Mouse (Mus musculus): Measurements from ENCODE around the gene Gm28053. TPM values are rescaled to one million over a fixed set of nuclear protein-coding genes. Genes with fewer than 3 reads are reported as not detected.

Gene Gm28053
- polyA plus RNA-seq, 1 experiment from 2014 or later = 0.94 TPM

Other genes with a start within 250 kb of the Gm28053 start
- 9.2 and 9.3 TPM in 2 replicates for gene Atp6v0e2, start 181.0 kb upstream of the Gm28053 start, polyA plus RNA-seq (2015; fragmentation: Nextera tagmentation; extraction: Ambion mirVana)
- gene Lrrc61, start 163.8 kb upstream of the Gm28053 start, polyA plus RNA-seq (2015; fragmentation: Nextera tagmentation; extraction: Ambion mirVana) = 6.9 and 11.6 TPM in 2 replicates
- gene Rarres2, start 145.8 kb upstream of the Gm28053 start, polyA plus RNA-seq (2015; fragmentation: Nextera tagmentation; extraction: Ambion mirVana) = 10.3 and 10.9 TPM in 2 replicates
- not detected in 2 replicates for gene Gm45021, start 129.0 kb upstream of the Gm28053 start, polyA plus RNA-seq (2015; fragmentation: Nextera tagmentation; extraction: Ambion mirVana)
- gene Repin1, start 124.7 kb upstream of the Gm28053 start, polyA plus RNA-seq (2015; fragmentation: Nextera tagmentation; extraction: Ambion mirVana) = 30.7 and 34.1 TPM in 2 replicates
- 0.73 TPM in 1 of 2 replicates, not detected in the other for gene Gm44965, start 124.7 kb upstream of the Gm28053 start, polyA plus RNA-seq (2015; fragmentation: Nextera tagmentation; extraction: Ambion mirVana)
- gene Zfp775, start 116.5 kb upstream of the Gm28053 start, polyA plus RNA-seq (2015; fragmentation: Nextera tagmentation; extraction: Ambion mirVana) = 7.2 and 7.7 TPM in 2 replicates
- gene AI854703, start 91.8 kb upstream of the Gm28053 start, polyA plus RNA-seq (2015; fragmentation: Nextera tagmentation; extraction: Ambion mirVana) = 0.75 and 0.89 TPM in 2 replicates
- 0.70 and 0.86 TPM in 2 replicates for gene Gimap8, start 71.4 kb upstream of the Gm28053 start, polyA plus RNA-seq (2015; fragmentation: Nextera tagmentation; extraction: Ambion mirVana)
- 7.0 and 7.7 TPM in 2 replicates for gene Gimap9, start 42.5 kb upstream of the Gm28053 start, polyA plus RNA-seq (2015; fragmentation: Nextera tagmentation; extraction: Ambion mirVana)
- 12.5 and 12.9 TPM in 2 replicates for gene Gimap4, start 34.1 kb upstream of the Gm28053 start, polyA plus RNA-seq (2015; fragmentation: Nextera tagmentation; extraction: Ambion mirVana)
- 18.1 and 18.5 TPM in 2 replicates for gene Gimap6, start 10.4 kb upstream of the Gm28053 start, polyA plus RNA-seq (2015; fragmentation: Nextera tagmentation; extraction: Ambion mirVana)
- gene Gimap7, start within 50 bp of the Gm28053 start, polyA plus RNA-seq (2015; fragmentation: Nextera tagmentation; extraction: Ambion mirVana) = not detected in 2 replicates
- gene Gimap1, start 20.4 kb downstream of the Gm28053 start, polyA plus RNA-seq (2015; fragmentation: Nextera tagmentation; extraction: Ambion mirVana) = 9.8 and 10.4 TPM in 2 replicates
- 3.0 and 3.4 TPM in 2 replicates for gene Gimap5, start 27.6 kb downstream of the Gm28053 start, polyA plus RNA-seq (2015; fragmentation: Nextera tagmentation; extraction: Ambion mirVana)
- not detected in 2 replicates for gene Gimap3, start 52.2 kb downstream of the Gm28053 start, polyA plus RNA-seq (2015; fragmentation: Nextera tagmentation; extraction: Ambion mirVana)
- 56.6 and 63.0 TPM in 2 replicates for gene Tmem176a, start 122.3 kb downstream of the Gm28053 start, polyA plus RNA-seq (2015; fragmentation: Nextera tagmentation; extraction: Ambion mirVana)
- 224 and 226 TPM in 2 replicates for gene Tmem176b, start 122.9 kb downstream of the Gm28053 start, polyA plus RNA-seq (2015; fragmentation: Nextera tagmentation; extraction: Ambion mirVana)
- not detected in 2 replicates for gene Aoc1, start 154.3 kb downstream of the Gm28053 start, polyA plus RNA-seq (2015; fragmentation: Nextera tagmentation; extraction: Ambion mirVana)
- gene 1600015I10Rik, start 211.3 kb downstream of the Gm28053 start, polyA plus RNA-seq (2015; fragmentation: Nextera tagmentation; extraction: Ambion mirVana) = not detected in 2 replicates